Mouse (Mus musculus) forebrain, postnatal 0 days (tissue): ENCODE measurements around the gene Rps6kb2. TPM values are rescaled to one million over a fixed set of nuclear protein-coding genes. Genes with fewer than 3 reads are reported as not detected.
A peak's percentile ranks its signal among the peaks of the same experiment; 100 is the strongest.

Source experiments
- ATAC-seq: fragments of 200-750 bp; cut with Nextera tagmentation; 2 replicates; pipeline ENCODE4 v1.8.0; 2017; ENCODE audit warnings: mild to moderate bottlenecking, moderate library complexity
- DNase-seq: peaks from one replicate; pipeline ENCODE4 v3.0.0-alpha.2; 2015
- H3K27ac ChIP-seq: fragments of 300-500 bp; sonication (generic); 2 replicates; pipeline ENCODE4 v1.5.1; 2014; ENCODE audit warnings: low read depth, mild to moderate bottlenecking, antibody characterized with exemption, low read length, moderate library complexity, mixed read lengths
- H3K27me3 ChIP-seq: fragments of 300-500 bp; sonication (generic); 2 replicates; pipeline ENCODE4 v1.6.1; 2014; ENCODE audit warnings: mild to moderate bottlenecking, low read length, mixed read lengths; ENCODE audit not compliant: insufficient read depth
- H3K36me3 ChIP-seq: fragments of 300-500 bp; sonication (generic); 2 replicates; pipeline ENCODE4 v1.6.1; 2014; ENCODE audit warnings: mild to moderate bottlenecking, moderate library complexity; ENCODE audit not compliant: insufficient read depth
- H3K4me1 ChIP-seq: fragments of 300-500 bp; sonication (generic); 2 replicates; pipeline ENCODE4 v1.6.1; 2014; ENCODE audit warnings: antibody characterized with exemption; ENCODE audit not compliant: insufficient read depth
- H3K4me2 ChIP-seq: fragments of 300-500 bp; sonication (generic); 2 replicates; pipeline ENCODE4 v1.6.1; 2014; ENCODE audit warnings: low read depth, mild to moderate bottlenecking, moderate library complexity
- H3K4me3 ChIP-seq: fragments of 300-500 bp; sonication (generic); 2 replicates; pipeline ENCODE4 v1.5.1; 2014; ENCODE audit warnings: low read depth, low read length, mixed read lengths
- H3K9ac ChIP-seq: fragments of 300-500 bp; sonication (generic); 2 replicates; pipeline ENCODE4 v1.6.1; 2014; ENCODE audit warnings: mild to moderate bottlenecking
- H3K9me3 ChIP-seq: fragments of 300-500 bp; sonication (generic); 2 replicates; pipeline ENCODE4 v1.6.1; 2016; ENCODE audit warnings: low read length
- CTCF ChIP-seq: sonication (generic); IDR thresholded peaks from 2 replicates; pipeline ENCODE4 v1.5.1; 2016; ENCODE audit warnings: antibody characterized with exemption, control low read depth, low read depth
- WGBS: fragments of 180-500 bp; shearing (Covaris S2); extraction: QIAGEN DNeasy Blood & Tissue Kit; methylation state at CpG from one replicate; pipeline ENCODE4 v1.1.7; 2014; 5-methylcytosine and 5-hydroxymethylcytosine counted together
- polyA plus RNA-seq: library from polyadenylated mRNA; unstranded; fragments of >200 nt; fragmentation: Nextera tagmentation; extraction: Ambion mirVana; gene quantifications from 2 replicates; pipeline ENCODE4 v1.2.1, GENCODE M21; 2015
- total RNA-seq: library from RNA; depleted of rRNA; stranded (reverse); fragments of >200 nt; gene quantifications from 2 replicates; pipeline ENCODE4 v1.2.3, GENCODE M21; 2014; rRNA removed

The Rps6kb2 gene
- total and polyA plus RNA-seq, 2 experiments from 2014 or later = 33.5 to 55.5 TPM

GRCm38 (mm10) chr19:4114551-4114950 lies 48.6 kb downstream of the Rps6kb2 start:
- H3K4me2 ChIP-seq = no peak overlapping the region
- DNase-seq (no peak), ATAC-seq (no peak)
- peaks cover 71% of the 10 kb centered on the region for H3K36me3 ChIP-seq
- 88% methylated on average over 10 of the region's 10 CpGs for WGBS
- no peaks in the 10 kb centered on the region for H3K27me3 ChIP-seq
- H3K27ac ChIP-seq = no peak overlapping the region
- H3K4me1 ChIP-seq = no peaks in the 10 kb centered on the region
- no peak for TF ChIP-seq CTCF
- H3K9ac ChIP-seq = no peak overlapping the region
- no peak overlapping the region for H3K4me3 ChIP-seq
- H3K9me3 ChIP-seq = no peaks in the 10 kb centered on the region

GRCm38 (mm10) chr19:4113806-4114230 lies 49.3 kb downstream of the Rps6kb2 start:
- Histone ChIP-seq H3K27me3 (no peaks in the 10 kb centered on the region), H3K9me3 (no peaks in the 10 kb centered on the region), H3K4me3 (no peak overlapping the region), H3K9ac (no peak overlapping the region), H3K27ac (no peak overlapping the region), H3K36me3 (peaks cover 71% of the 10 kb centered on the region), H3K4me1 (no peaks in the 10 kb centered on the region), H3K4me2 (no peak overlapping the region)
- ATAC-seq = 0 out of 2 replicates have a peak, but pooled peaks have one; percentile 6
- 73% methylated on average over 5 of the region's 5 CpGs for whole genome bisulfite sequencing
- TF ChIP-seq CTCF = no peak
- no peak for DNase-seq

- no peaks in the 10 kb centered on the region for H3K27me3 ChIP-seq
- TF ChIP-seq CTCF = no peak
- 73% methylated on average over 13 of the region's 13 CpGs for WGBS
- peaks cover 74% of the 10 kb centered on the region for H3K36me3 ChIP-seq
- peak; percentile 43 for DNase-seq
- no peak overlapping the region for H3K4me3 ChIP-seq
- H3K27ac ChIP-seq = no peak overlapping the region
- no peaks in the 10 kb centered on the region for H3K9me3 ChIP-seq
- H3K4me2 ChIP-seq = no peak overlapping the region
- no peaks in the 10 kb centered on the region for H3K4me1 ChIP-seq
- no peak overlapping the region for H3K9ac ChIP-seq
- ATAC-seq = 0 out of 2 replicates have a peak, but pooled peaks have one; percentile 28
These were observed 49.9 kb downstream of the Rps6kb2 start for GRCm38 (mm10) chr19:4113186-4113805.

GRCm38 (mm10) chr19:4112063-4112960 lies 50.8 kb downstream of the Rps6kb2 start:
- Histone ChIP-seq H3K9ac (no peak overlapping the region), H3K27me3 (no peaks in the 10 kb centered on the region), H3K4me1 (no peaks in the 10 kb centered on the region), H3K4me3 (no peak overlapping the region), H3K36me3 (peaks cover 74% of the 10 kb centered on the region), H3K4me2 (no peak overlapping the region), H3K27ac (no peak overlapping the region), H3K9me3 (no peaks in the 10 kb centered on the region)
- 95% methylated on average over 26 of the region's 26 CpGs for WGBS
- ATAC-seq = no peak
- no peak for TF ChIP-seq CTCF
- no peak for DNase-seq

GRCm38 (mm10) chr19:4108535-4108934 lies 54.6 kb downstream of the Rps6kb2 start:
- 91% methylated on average over 9 of the region's 9 CpGs for WGBS
- Histone ChIP-seq H3K9me3 (no peaks in the 10 kb centered on the region), H3K27me3 (no peaks in the 10 kb centered on the region), H3K27ac (no peak overlapping the region), H3K36me3 (peaks cover 66% of the 10 kb centered on the region), H3K9ac (no peak overlapping the region), H3K4me2 (no peak overlapping the region), H3K4me3 (no peak overlapping the region), H3K4me1 (no peaks in the 10 kb centered on the region)
- ATAC-seq (no peak), DNase-seq (no peak)
- no peak for TF ChIP-seq CTCF

GRCm38 (mm10) chr19:4106654-4107053 lies 56.5 kb downstream of the Rps6kb2 start:
- no peak overlapping the region for H3K4me2 ChIP-seq
- no peak for TF ChIP-seq CTCF
- H3K9me3 ChIP-seq = no peaks in the 10 kb centered on the region
- H3K27me3 ChIP-seq = no peaks in the 10 kb centered on the region
- no peak overlapping the region for H3K4me3 ChIP-seq
- no peaks in the 10 kb centered on the region for H3K4me1 ChIP-seq
- peaks cover 56% of the 10 kb centered on the region for H3K36me3 ChIP-seq
- DNase-seq = no peak
- 93% methylated on average over 14 of the region's 14 CpGs for WGBS
- H3K9ac ChIP-seq = no peak overlapping the region
- no peak overlapping the region for H3K27ac ChIP-seq
- no peak for ATAC-seq

GRCm38 (mm10) chr19:4104675-4105194 lies 58.4 kb downstream of the Rps6kb2 start:
- Histone ChIP-seq H3K36me3 (peaks cover 44% of the 10 kb centered on the region), H3K4me1 (0 out of 2 replicates have a peak, but pooled peaks cover 7% of the 10 kb centered on the region), H3K4me3 (no peak overlapping the region), H3K4me2 (no peak overlapping the region), H3K9ac (no peak overlapping the region), H3K27me3 (no peaks in the 10 kb centered on the region), H3K9me3 (no peaks in the 10 kb centered on the region), H3K27ac (no peak overlapping the region)
- WGBS = 94% methylated on average over 16 of the region's 16 CpGs
- no peak for TF ChIP-seq CTCF
- ATAC-seq (no peak), DNase-seq (no peak)

Other genes starting within 250 kb of the Rps6kb2 start
Only the 30 nearest of the 32 such genes appear.
- gene Unc93b1, start 228.2 kb downstream of the Rps6kb2 start, total RNA-seq = 8.6 and 10.8 TPM in 2 replicates
- gene Unc93b1, start 228.2 kb downstream of the Rps6kb2 start, polyA plus RNA-seq = 10.6 and 13.2 TPM in 2 replicates
- not detected in 2 replicates for gene Aldh3b3, start 204.7 kb downstream of the Rps6kb2 start, total RNA-seq
- gene Aldh3b3, start 204.7 kb downstream of the Rps6kb2 start, polyA plus RNA-seq = not detected in 2 replicates
- gene Aldh3b2, start 191.0 kb downstream of the Rps6kb2 start, total RNA-seq = 1.5 and 2.7 TPM in 2 replicates
- 1.8 and 1.9 TPM in 2 replicates for gene Aldh3b2, start 191.0 kb downstream of the Rps6kb2 start, polyA plus RNA-seq
- gene Acy3, start 176.8 kb downstream of the Rps6kb2 start, total RNA-seq = 2.2 and 2.5 TPM in 2 replicates
- gene Acy3, start 176.8 kb downstream of the Rps6kb2 start, polyA plus RNA-seq = 2.2 and 2.8 TPM in 2 replicates
- gene Tbx10, start 170.6 kb downstream of the Rps6kb2 start, total RNA-seq = not detected in 2 replicates
- not detected in 2 replicates for gene Tbx10, start 170.6 kb downstream of the Rps6kb2 start, polyA plus RNA-seq
- gene Nudt8, start 162.8 kb downstream of the Rps6kb2 start, total RNA-seq = 26.7 and 30.8 TPM in 2 replicates
- 36.3 and 40.4 TPM in 2 replicates for gene Nudt8, start 162.8 kb downstream of the Rps6kb2 start, polyA plus RNA-seq
- 7.8 and 8.5 TPM in 2 replicates for gene Gm49405, start 162.7 kb downstream of the Rps6kb2 start, total RNA-seq
- gene Gm49405, start 162.7 kb downstream of the Rps6kb2 start, polyA plus RNA-seq = 2.1 and 2.6 TPM in 2 replicates
- gene Doc2g, start 160.0 kb downstream of the Rps6kb2 start, total RNA-seq = 16.0 and 17.8 TPM in 2 replicates
- 5.7 and 6.3 TPM in 2 replicates for gene Doc2g, start 160.0 kb downstream of the Rps6kb2 start, polyA plus RNA-seq
- gene Ndufv1, start 150.5 kb downstream of the Rps6kb2 start, total RNA-seq = 250 and 281 TPM in 2 replicates
- gene Ndufv1, start 150.5 kb downstream of the Rps6kb2 start, polyA plus RNA-seq = 268 TPM in 2 replicates
- gene Gstp1, start 125.4 kb downstream of the Rps6kb2 start, total RNA-seq = 245 and 296 TPM in 2 replicates
- 619 and 642 TPM in 2 replicates for gene Gstp1, start 125.4 kb downstream of the Rps6kb2 start, polyA plus RNA-seq
- gene Gstp2, start 117.3 kb downstream of the Rps6kb2 start, total RNA-seq = 2.7 TPM in 1 of 2 replicates, not detected in the other
- 0.54 and 2.5 TPM in 2 replicates for gene Gstp2, start 117.3 kb downstream of the Rps6kb2 start, polyA plus RNA-seq
- not detected in 2 replicates for gene Gstp3, start 103.8 kb downstream of the Rps6kb2 start, total RNA-seq
- not detected in 2 replicates for gene Gstp3, start 103.8 kb downstream of the Rps6kb2 start, polyA plus RNA-seq
- gene Cabp2, start 81.8 kb downstream of the Rps6kb2 start, total RNA-seq = not detected in 2 replicates
- not detected in 2 replicates for gene Cabp2, start 81.8 kb downstream of the Rps6kb2 start, polyA plus RNA-seq
- gene Cdk2ap2, start 66.2 kb downstream of the Rps6kb2 start, total RNA-seq = 34.4 and 35.4 TPM in 2 replicates
- gene Cdk2ap2, start 66.2 kb downstream of the Rps6kb2 start, polyA plus RNA-seq = 59.9 and 65.4 TPM in 2 replicates
- gene Pitpnm1, start 63.4 kb downstream of the Rps6kb2 start, total RNA-seq = 108 and 127 TPM in 2 replicates
- 68.8 and 82.9 TPM in 2 replicates for gene Pitpnm1, start 63.4 kb downstream of the Rps6kb2 start, polyA plus RNA-seq
- 25.8 and 33.9 TPM in 2 replicates for gene Aip, start 37.5 kb downstream of the Rps6kb2 start, total RNA-seq
- gene Aip, start 37.5 kb downstream of the Rps6kb2 start, polyA plus RNA-seq = 85.7 and 86.2 TPM in 2 replicates
- 0.19 and 0.23 TPM in 2 replicates for gene Gpr152, start 23.6 kb downstream of the Rps6kb2 start, total RNA-seq
- gene Gpr152, start 23.6 kb downstream of the Rps6kb2 start, polyA plus RNA-seq = not detected in 2 replicates
- not detected in 2 replicates for gene Cabp4, start 19.3 kb downstream of the Rps6kb2 start, total RNA-seq
- gene Cabp4, start 19.3 kb downstream of the Rps6kb2 start, polyA plus RNA-seq = 0.06 and 0.08 TPM in 2 replicates
- gene Coro1b, start 14.7 kb downstream of the Rps6kb2 start, total RNA-seq = 128 and 182 TPM in 2 replicates
- gene Coro1b, start 14.7 kb downstream of the Rps6kb2 start, polyA plus RNA-seq = 106 and 112 TPM in 2 replicates
- gene Ptprcap, start 9.8 kb downstream of the Rps6kb2 start, total RNA-seq = 0.77 and 1.2 TPM in 2 replicates
- 0.48 and 0.59 TPM in 2 replicates for gene Ptprcap, start 9.8 kb downstream of the Rps6kb2 start, polyA plus RNA-seq
- 4.1 and 4.4 TPM in 2 replicates for gene Carns1, start 12.1 kb upstream of the Rps6kb2 start, total RNA-seq
- 3.1 and 4.7 TPM in 2 replicates for gene Carns1, start 12.1 kb upstream of the Rps6kb2 start, polyA plus RNA-seq
- 1.5 and 2.9 TPM in 2 replicates for gene Tbc1d10c, start 27.9 kb upstream of the Rps6kb2 start, total RNA-seq
- gene Tbc1d10c, start 27.9 kb upstream of the Rps6kb2 start, polyA plus RNA-seq = 1.3 and 1.5 TPM in 2 replicates
- 480 and 509 TPM in 2 replicates for gene Ppp1ca, start 28.7 kb upstream of the Rps6kb2 start, total RNA-seq
- gene Ppp1ca, start 28.7 kb upstream of the Rps6kb2 start, polyA plus RNA-seq = 551 and 589 TPM in 2 replicates
- 11.8 and 16.4 TPM in 2 replicates for gene Rad9a, start 38.3 kb upstream of the Rps6kb2 start, total RNA-seq
- gene Rad9a, start 38.3 kb upstream of the Rps6kb2 start, polyA plus RNA-seq = 15.9 and 16.5 TPM in 2 replicates
- gene Clcf1, start 50.9 kb upstream of the Rps6kb2 start, total RNA-seq = 0.38 and 1.2 TPM in 2 replicates
- 0.29 and 0.41 TPM in 2 replicates for gene Clcf1, start 50.9 kb upstream of the Rps6kb2 start, polyA plus RNA-seq
- gene AC109138.7, start 51.0 kb upstream of the Rps6kb2 start, total RNA-seq = not detected in 2 replicates
- gene AC109138.7, start 51.0 kb upstream of the Rps6kb2 start, polyA plus RNA-seq = not detected in 2 replicates
- 18.8 and 21.2 TPM in 2 replicates for gene Pold4, start 68.5 kb upstream of the Rps6kb2 start, total RNA-seq
- gene Pold4, start 68.5 kb upstream of the Rps6kb2 start, polyA plus RNA-seq = 21.8 and 23.4 TPM in 2 replicates
- 35.9 and 41.5 TPM in 2 replicates for gene Ssh3, start 105.8 kb upstream of the Rps6kb2 start, total RNA-seq
- gene Ssh3, start 105.8 kb upstream of the Rps6kb2 start, polyA plus RNA-seq = 6.4 and 9.1 TPM in 2 replicates
- gene Ankrd13d, start 119.8 kb upstream of the Rps6kb2 start, total RNA-seq = 76.6 and 87.3 TPM in 2 replicates
- gene Ankrd13d, start 119.8 kb upstream of the Rps6kb2 start, polyA plus RNA-seq = 48.7 and 55.2 TPM in 2 replicates
- 129 and 136 TPM in 2 replicates for gene Grk2, start 142.9 kb upstream of the Rps6kb2 start, total RNA-seq
- gene Grk2, start 142.9 kb upstream of the Rps6kb2 start, polyA plus RNA-seq = 23.6 and 24.6 TPM in 2 replicates